Mouse (Mus musculus): ENCODE measurements at regions not wholly inside any gene's neighbourhood (a gene's known extent, or its start where the extent isn't known, plus 50 kb on each side); places are given as distances from the start of the nearest gene placed in this dataset.

GRCm38 (mm10) chr14:98892670-98893069, 101.4 kb downstream of the Rpl36a-ps1 start:
- Histone ChIP-seq H3K27me3 (ENCODE audit: control insufficient read depth, insufficient read depth, low read length) (no peaks in the 10 kb centered on the region), H3K27ac (replicated peaks in 1 of 2; ENCODE audit: control insufficient read depth in 1 of 2, insufficient read depth in 1 of 2, low read depth in 2 of 2, low read length in 2 of 2) (no peak overlapping the region), H3K36me3 (ENCODE audit: control insufficient read depth, insufficient read depth, low read length) (no peaks in the 10 kb centered on the region), H3K4me2 (ENCODE audit: low read length) (no peak overlapping the region), H3K9ac (ENCODE audit: low read length) (no peak overlapping the region), H3K4me1 (ENCODE audit: control insufficient read depth in 2 of 2, insufficient read depth in 2 of 2, low read length in 2 of 2) (no peaks in the 10 kb centered on the region), H3K9me3 (ENCODE audit: control insufficient read depth, low read length) (no peaks in the 10 kb centered on the region), H3K4me3 (ENCODE audit: control insufficient read depth in 1 of 2, insufficient read depth in 1 of 2, low read depth in 1 of 2, low read length in 2 of 2) (no peak overlapping the region)
- ATAC-seq (ENCODE audit: insufficient number of reproducible peaks, insufficient read depth, low FRiP score, low read depth): no peak
- 89% methylated on average over 3 of the region's 3 CpGs for WGBS

GRCm38 (mm10) chr14:98891252-98891947, 102.7 kb downstream of the Rpl36a-ps1 start:
- Histone ChIP-seq H3K4me1 (ENCODE audit: control insufficient read depth in 2 of 2, insufficient read depth in 2 of 2, low read length in 2 of 2) (no peaks in the 10 kb centered on the region), H3K27ac (replicated peaks in 1 of 2; ENCODE audit: control insufficient read depth in 1 of 2, insufficient read depth in 1 of 2, low read depth in 2 of 2, low read length in 2 of 2) (no peak overlapping the region), H3K36me3 (ENCODE audit: control insufficient read depth, insufficient read depth, low read length) (no peaks in the 10 kb centered on the region), H3K4me3 (ENCODE audit: control insufficient read depth in 1 of 2, insufficient read depth in 1 of 2, low read depth in 1 of 2, low read length in 2 of 2) (no peak overlapping the region), H3K4me2 (ENCODE audit: low read length) (no peak overlapping the region), H3K27me3 (ENCODE audit: control insufficient read depth, insufficient read depth, low read length) (no peaks in the 10 kb centered on the region), H3K9ac (ENCODE audit: low read length) (no peak overlapping the region), H3K9me3 (ENCODE audit: control insufficient read depth, low read length) (no peaks in the 10 kb centered on the region)
- ATAC-seq (ENCODE audit: insufficient number of reproducible peaks, insufficient read depth, low FRiP score, low read depth): no peak
- WGBS: 77% methylated on average over 5 of the region's 5 CpGs

GRCm38 (mm10) chr14:98887588-98887987, 106.5 kb downstream of the Rpl36a-ps1 start:
- H3K4me2 ChIP-seq (ENCODE audit: low read length): no peak overlapping the region
- H3K27me3 ChIP-seq (ENCODE audit: control insufficient read depth, insufficient read depth, low read length): no peaks in the 10 kb centered on the region
- no peak overlapping the region for H3K9ac ChIP-seq (ENCODE audit: low read length)
- H3K4me1 ChIP-seq (ENCODE audit: control insufficient read depth in 2 of 2, insufficient read depth in 2 of 2, low read length in 2 of 2): no peaks in the 10 kb centered on the region
- no peaks in the 10 kb centered on the region for H3K36me3 ChIP-seq (ENCODE audit: control insufficient read depth, insufficient read depth, low read length)
- no peak overlapping the region for H3K27ac ChIP-seq (replicated peaks in 1 of 2; ENCODE audit: control insufficient read depth in 1 of 2, insufficient read depth in 1 of 2, low read depth in 2 of 2, low read length in 2 of 2)
- H3K4me3 ChIP-seq (ENCODE audit: control insufficient read depth in 1 of 2, insufficient read depth in 1 of 2, low read depth in 1 of 2, low read length in 2 of 2): no peak overlapping the region
- WGBS: 85% methylated on average over 2 of the region's 2 CpGs
- H3K9me3 ChIP-seq (ENCODE audit: control insufficient read depth, low read length): no peaks in the 10 kb centered on the region
- ATAC-seq (ENCODE audit: insufficient number of reproducible peaks, insufficient read depth, low FRiP score, low read depth): no peak

- Histone ChIP-seq H3K27ac (replicated peaks in 1 of 2; ENCODE audit: control insufficient read depth in 1 of 2, insufficient read depth in 1 of 2, low read depth in 2 of 2, low read length in 2 of 2) (no peak overlapping the region), H3K4me3 (ENCODE audit: control insufficient read depth in 1 of 2, insufficient read depth in 1 of 2, low read depth in 1 of 2, low read length in 2 of 2) (no peak overlapping the region), H3K27me3 (ENCODE audit: control insufficient read depth, insufficient read depth, low read length) (no peaks in the 10 kb centered on the region), H3K36me3 (ENCODE audit: control insufficient read depth, insufficient read depth, low read length) (no peaks in the 10 kb centered on the region), H3K4me2 (ENCODE audit: low read length) (no peak overlapping the region), H3K9me3 (ENCODE audit: control insufficient read depth, low read length) (no peaks in the 10 kb centered on the region), H3K4me1 (ENCODE audit: control insufficient read depth in 2 of 2, insufficient read depth in 2 of 2, low read length in 2 of 2) (no peaks in the 10 kb centered on the region), H3K9ac (ENCODE audit: low read length) (no peak overlapping the region)
- WGBS: 14% methylated on average over 1 of the region's 1 CpGs
- ATAC-seq (ENCODE audit: insufficient number of reproducible peaks, insufficient read depth, low FRiP score, low read depth): no peak
Measured at GRCm38 (mm10) chr14:98886982-98887381, 107.1 kb downstream of the Rpl36a-ps1 start.

GRCm38 (mm10) chr14:98882586-98882985, 111.5 kb downstream of the Rpl36a-ps1 start:
- no peaks in the 10 kb centered on the region for H3K36me3 ChIP-seq (ENCODE audit: control insufficient read depth, insufficient read depth, low read length)
- H3K27ac ChIP-seq (replicated peaks in 1 of 2; ENCODE audit: control insufficient read depth in 1 of 2, insufficient read depth in 1 of 2, low read depth in 2 of 2, low read length in 2 of 2): no peak overlapping the region
- H3K4me3 ChIP-seq (ENCODE audit: control insufficient read depth in 1 of 2, insufficient read depth in 1 of 2, low read depth in 1 of 2, low read length in 2 of 2): no peak overlapping the region
- H3K4me2 ChIP-seq (ENCODE audit: low read length): no peak overlapping the region
- H3K4me1 ChIP-seq (ENCODE audit: control insufficient read depth in 2 of 2, insufficient read depth in 2 of 2, low read length in 2 of 2): no peaks in the 10 kb centered on the region
- 89% methylated on average over 10 of the region's 10 CpGs for WGBS
- H3K9me3 ChIP-seq (ENCODE audit: control insufficient read depth, low read length): peaks cover 4% of the 10 kb centered on the region; the same call in 1 of the 2 replicates
- no peak overlapping the region for H3K9ac ChIP-seq (ENCODE audit: low read length)
- ATAC-seq (ENCODE audit: insufficient number of reproducible peaks, insufficient read depth, low FRiP score, low read depth): no peak
- H3K27me3 ChIP-seq (ENCODE audit: control insufficient read depth, insufficient read depth, low read length): no peaks in the 10 kb centered on the region

GRCm38 (mm10) chr14:98877956-98878355, 116.2 kb downstream of the Rpl36a-ps1 start:
- no peaks in the 10 kb centered on the region for H3K36me3 ChIP-seq (ENCODE audit: control insufficient read depth, insufficient read depth, low read length)
- H3K9me3 ChIP-seq (ENCODE audit: control insufficient read depth, low read length): peaks cover 4% of the 10 kb centered on the region; the same call in 1 of the 2 replicates
- no peaks in the 10 kb centered on the region for H3K4me1 ChIP-seq (ENCODE audit: control insufficient read depth in 2 of 2, insufficient read depth in 2 of 2, low read length in 2 of 2)
- no peak overlapping the region for H3K9ac ChIP-seq (ENCODE audit: low read length)
- H3K4me2 ChIP-seq (ENCODE audit: low read length): no peak overlapping the region
- no peaks in the 10 kb centered on the region for H3K27me3 ChIP-seq (ENCODE audit: control insufficient read depth, insufficient read depth, low read length)
- H3K4me3 ChIP-seq (ENCODE audit: control insufficient read depth in 1 of 2, insufficient read depth in 1 of 2, low read depth in 1 of 2, low read length in 2 of 2): no peak overlapping the region
- H3K27ac ChIP-seq (replicated peaks in 1 of 2; ENCODE audit: control insufficient read depth in 1 of 2, insufficient read depth in 1 of 2, low read depth in 2 of 2, low read length in 2 of 2): no peak overlapping the region
- WGBS: 65% methylated on average over 3 of the region's 3 CpGs
- ATAC-seq (ENCODE audit: insufficient number of reproducible peaks, insufficient read depth, low FRiP score, low read depth): no peak

GRCm38 (mm10) chr14:98873446-98873845, 120.7 kb downstream of the Rpl36a-ps1 start:
- Histone ChIP-seq H3K27ac (replicated peaks in 1 of 2; ENCODE audit: control insufficient read depth in 1 of 2, insufficient read depth in 1 of 2, low read depth in 2 of 2, low read length in 2 of 2) (no peak overlapping the region), H3K9me3 (ENCODE audit: control insufficient read depth, low read length) (no peaks in the 10 kb centered on the region), H3K4me2 (ENCODE audit: low read length) (no peak overlapping the region), H3K9ac (ENCODE audit: low read length) (no peak overlapping the region), H3K36me3 (ENCODE audit: control insufficient read depth, insufficient read depth, low read length) (no peaks in the 10 kb centered on the region), H3K27me3 (ENCODE audit: control insufficient read depth, insufficient read depth, low read length) (no peaks in the 10 kb centered on the region), H3K4me3 (ENCODE audit: control insufficient read depth in 1 of 2, insufficient read depth in 1 of 2, low read depth in 1 of 2, low read length in 2 of 2) (no peak overlapping the region), H3K4me1 (ENCODE audit: control insufficient read depth in 2 of 2, insufficient read depth in 2 of 2, low read length in 2 of 2) (peaks cover 0 to 2% of the 10 kb centered on the region in 2 experiments; a peak in 1 of 4 replicates)
- no peak for ATAC-seq (ENCODE audit: insufficient number of reproducible peaks, insufficient read depth, low FRiP score, low read depth)
- WGBS: 60% methylated on average over 9 of the region's 9 CpGs

- ATAC-seq (ENCODE audit: insufficient number of reproducible peaks, insufficient read depth, low FRiP score, low read depth): no peak
- no peak overlapping the region for H3K9ac ChIP-seq (ENCODE audit: low read length)
- no peak overlapping the region for H3K27ac ChIP-seq (replicated peaks in 1 of 2; ENCODE audit: control insufficient read depth in 1 of 2, insufficient read depth in 1 of 2, low read depth in 2 of 2, low read length in 2 of 2)
- no peaks in the 10 kb centered on the region for H3K9me3 ChIP-seq (ENCODE audit: control insufficient read depth, low read length)
- WGBS: 58% methylated on average over 6 of the region's 6 CpGs
- H3K36me3 ChIP-seq (ENCODE audit: control insufficient read depth, insufficient read depth, low read length): no peaks in the 10 kb centered on the region
- H3K27me3 ChIP-seq (ENCODE audit: control insufficient read depth, insufficient read depth, low read length): no peaks in the 10 kb centered on the region
- H3K4me3 ChIP-seq (ENCODE audit: control insufficient read depth in 1 of 2, insufficient read depth in 1 of 2, low read depth in 1 of 2, low read length in 2 of 2): no peak overlapping the region
- H3K4me1 ChIP-seq (ENCODE audit: control insufficient read depth in 2 of 2, insufficient read depth in 2 of 2, low read length in 2 of 2): peaks cover 0 to 2% of the 10 kb centered on the region in 2 experiments; a peak in 1 of 4 replicates
- H3K4me2 ChIP-seq (ENCODE audit: low read length): no peak overlapping the region
Measured at GRCm38 (mm10) chr14:98869888-98870287, 124.2 kb downstream of the Rpl36a-ps1 start.
